Mouse (Mus musculus): ENCODE results near the gene Ier2. TPM values are rescaled to one million over a fixed set of nuclear protein-coding genes. Genes with fewer than 3 reads are reported as not detected.

The Ier2 gene
- total RNA-seq, 1 experiment, result 49.7 TPM

DNA sequence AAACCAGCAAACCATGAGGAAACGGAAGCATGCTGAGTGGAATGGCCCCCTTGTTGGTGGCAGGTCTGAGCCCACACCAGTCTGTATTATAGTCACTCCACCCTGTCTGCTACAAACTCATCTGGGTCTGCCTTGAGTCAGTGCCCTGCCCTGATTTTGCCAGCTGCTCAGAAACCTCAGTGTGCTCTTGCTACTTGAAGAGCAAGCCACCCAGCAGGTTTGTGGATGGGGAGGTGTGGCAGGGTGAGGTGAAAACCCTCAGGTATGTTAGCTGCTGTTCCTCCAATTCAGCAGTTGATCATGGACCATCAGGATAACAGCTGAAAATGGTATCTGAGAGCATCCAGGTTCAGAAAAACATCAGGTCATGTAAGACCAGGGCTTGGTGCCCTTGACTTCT is 5.4 kb upstream of the Ier2 start:
- Histone ChIP-seq H3K9me3 (ENCODE audit: control insufficient read depth, insufficient read depth, low read depth, low read length) (no peaks in the 10 kb centered on the region), H3K9ac (ENCODE audit: insufficient read depth, low read depth, low read length, poor library complexity, severe bottlenecking) (no peak overlapping the region), H3K4me1 (ENCODE audit: control insufficient read depth in 2 of 2, insufficient read depth in 2 of 2, low read length in 2 of 2, poor library complexity in 1 of 2) (peaks cover 5 to 13% of the 10 kb centered on the region in 2 experiments; a peak in 2 of 4 replicates), H3K27ac (ENCODE audit: insufficient read depth, low read depth, low read length, poor library complexity, severe bottlenecking) (no peak overlapping the region), H3K36me3 (ENCODE audit: control insufficient read depth, insufficient read depth, low read length, poor library complexity, severe bottlenecking) (peaks cover 22% of the 10 kb centered on the region), H3K4me3 (ENCODE audit: insufficient read depth in 1 of 2, low read depth in 1 of 2, low read length in 2 of 2, poor library complexity in 1 of 2, severe bottlenecking in 1 of 2) (no peak overlapping the region)
- in situ Hi-C loops (cut with MboI; ENCODE audit: low sequenced_read_pairs in 2 of 2, unreplicated experiment in 2 of 2), result no loop called here
- no peak for TF ChIP-seq ZNF384 (IDR thresholded peaks at IDR 0.05; ENCODE audit: low read depth, low read length)
- TF ChIP-seq CHD2 (IDR thresholded peaks at IDR 0.05; ENCODE audit: low read depth, low read length), result no peak
- no peak for DNase-seq (ENCODE audit: low read depth, low spot score)

DNA sequence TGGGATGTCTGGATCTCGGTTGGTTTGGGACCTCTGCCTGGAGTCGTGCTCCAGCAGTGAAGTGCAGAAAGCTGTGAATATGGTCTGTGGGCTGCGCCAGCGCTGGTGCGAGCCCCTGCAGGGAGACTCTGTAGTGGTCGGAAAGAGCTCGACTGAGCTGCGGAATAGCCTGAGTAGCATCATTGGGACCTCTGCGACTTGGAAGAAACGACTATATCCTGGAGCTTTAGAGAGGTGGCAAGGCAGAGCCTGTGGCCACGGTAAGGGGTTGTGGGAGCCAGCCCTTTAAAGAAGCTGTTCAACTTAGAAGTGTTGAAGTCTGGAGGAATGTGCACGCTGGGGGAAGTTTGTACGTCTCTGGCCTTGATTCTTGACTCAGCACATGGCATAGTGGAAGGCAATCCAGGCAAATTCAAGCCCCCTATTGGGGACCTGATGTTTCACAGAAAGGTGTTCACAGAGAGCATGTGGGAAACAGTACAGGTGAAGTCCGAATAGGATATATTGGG is 2.8 kb upstream of the Ier2 start:
- DNase-seq (ENCODE audit: low read depth, low spot score), result no peak
- peak overlapping the region; percentile 96 for H3K27ac ChIP-seq (ENCODE audit: insufficient read depth, low read depth, low read length, poor library complexity, severe bottlenecking)
- H3K4me1 ChIP-seq (ENCODE audit: control insufficient read depth in 2 of 2, insufficient read depth in 2 of 2, low read length in 2 of 2, poor library complexity in 1 of 2), result peaks cover 5 to 8% of the 10 kb centered on the region in 2 experiments; a peak in 2 of 4 replicates
- H3K36me3 ChIP-seq (ENCODE audit: control insufficient read depth, insufficient read depth, low read length, poor library complexity, severe bottlenecking), result peaks cover 15% of the 10 kb centered on the region
- H3K9ac ChIP-seq (ENCODE audit: insufficient read depth, low read depth, low read length, poor library complexity, severe bottlenecking), result peak overlapping the region; percentile 85
- in situ Hi-C loops (cut with MboI; ENCODE audit: low sequenced_read_pairs in 2 of 2, unreplicated experiment in 2 of 2), result no loop called here
- H3K4me3 ChIP-seq (ENCODE audit: insufficient read depth in 1 of 2, low read depth in 1 of 2, low read length in 2 of 2, poor library complexity in 1 of 2, severe bottlenecking in 1 of 2), result peak overlapping the region; percentile 76 to 77
- no peaks in the 10 kb centered on the region for H3K9me3 ChIP-seq (ENCODE audit: control insufficient read depth, insufficient read depth, low read depth, low read length)
- TF ChIP-seq ZC3H11A (IDR thresholded peaks at IDR 0.05; ENCODE audit: borderline replicate concordance, low read depth, low read length) (no peak), ZNF384 (IDR thresholded peaks at IDR 0.05; ENCODE audit: low read depth, low read length) (no peak), MAFK (IDR thresholded peaks at IDR 0.05; ENCODE audit: insufficient read depth, low read depth, low read length) (no peak), HCFC1 (IDR thresholded peaks at IDR 0.05; ENCODE audit: borderline replicate concordance, insufficient read depth, low read length) (no peak), CHD2 (IDR thresholded peaks at IDR 0.05; ENCODE audit: low read depth, low read length) (no peak)

DNA sequence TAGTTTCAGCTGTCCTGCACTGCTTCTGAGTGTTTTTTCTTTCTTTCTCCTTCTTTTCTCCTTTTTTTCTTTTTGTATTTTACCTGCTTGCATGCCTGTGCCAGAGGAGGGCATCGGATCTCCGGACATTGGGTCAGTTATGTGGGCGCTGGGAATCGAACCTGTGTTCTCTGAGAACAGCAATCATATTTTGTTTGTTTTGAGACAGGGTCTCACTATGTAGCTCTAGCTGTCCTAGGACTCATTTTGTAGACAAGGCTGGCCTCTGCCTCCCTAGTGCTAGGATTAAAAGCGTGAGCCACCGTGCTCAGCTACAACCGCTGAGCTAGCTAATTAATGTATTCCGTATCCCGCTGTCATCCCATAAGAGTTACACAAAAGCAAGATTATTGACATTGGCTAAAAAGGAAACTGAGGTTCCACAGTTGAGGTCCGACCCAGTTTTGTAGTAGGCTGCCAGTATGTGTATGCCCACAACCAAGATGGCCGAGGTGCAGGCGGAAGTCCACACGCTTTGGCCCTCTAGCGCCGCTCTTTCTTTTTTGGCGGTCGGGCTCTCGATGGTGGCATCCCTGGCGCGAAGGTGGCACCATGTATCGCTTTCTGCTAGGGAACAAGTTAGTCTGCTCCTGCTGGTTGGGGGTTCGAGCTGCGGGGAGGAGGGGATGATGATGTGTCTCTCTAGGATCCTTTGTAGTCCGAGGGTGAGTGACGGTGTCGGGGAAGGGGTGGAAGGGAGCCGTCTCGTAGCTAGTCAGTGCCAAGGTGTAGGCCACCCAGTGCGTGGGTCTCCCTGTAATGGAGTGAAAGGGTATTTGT is 2.1 kb upstream of the Ier2 start:
- TF ChIP-seq HCFC1 (IDR thresholded peaks at IDR 0.05; ENCODE audit: borderline replicate concordance, insufficient read depth, low read length) (peak; percentile 76), MAFK (IDR thresholded peaks at IDR 0.05; ENCODE audit: insufficient read depth, low read depth, low read length) (no peak)
- in situ Hi-C loops (cut with MboI; ENCODE audit: low sequenced_read_pairs in 2 of 2, unreplicated experiment in 2 of 2), result no loop called here
- Histone ChIP-seq H3K36me3 (ENCODE audit: control insufficient read depth, insufficient read depth, low read length, poor library complexity, severe bottlenecking) (peaks cover 11% of the 10 kb centered on the region), H3K9ac (ENCODE audit: insufficient read depth, low read depth, low read length, poor library complexity, severe bottlenecking) (peak overlapping the region; percentile 85), H3K4me1 (ENCODE audit: control insufficient read depth in 2 of 2, insufficient read depth in 2 of 2, low read length in 2 of 2, poor library complexity in 1 of 2) (peaks cover 3 to 5% of the 10 kb centered on the region in 2 experiments; a peak in 1 of 4 replicates), H3K9me3 (ENCODE audit: control insufficient read depth, insufficient read depth, low read depth, low read length) (no peaks in the 10 kb centered on the region), H3K4me3 (ENCODE audit: insufficient read depth in 1 of 2, low read depth in 1 of 2, low read length in 2 of 2, poor library complexity in 1 of 2, severe bottlenecking in 1 of 2) (peak overlapping the region; percentile 76 to 77), H3K27ac (ENCODE audit: insufficient read depth, low read depth, low read length, poor library complexity, severe bottlenecking) (peak overlapping the region; percentile 96)
- no peak for DNase-seq (ENCODE audit: low read depth, low spot score)

DNA sequence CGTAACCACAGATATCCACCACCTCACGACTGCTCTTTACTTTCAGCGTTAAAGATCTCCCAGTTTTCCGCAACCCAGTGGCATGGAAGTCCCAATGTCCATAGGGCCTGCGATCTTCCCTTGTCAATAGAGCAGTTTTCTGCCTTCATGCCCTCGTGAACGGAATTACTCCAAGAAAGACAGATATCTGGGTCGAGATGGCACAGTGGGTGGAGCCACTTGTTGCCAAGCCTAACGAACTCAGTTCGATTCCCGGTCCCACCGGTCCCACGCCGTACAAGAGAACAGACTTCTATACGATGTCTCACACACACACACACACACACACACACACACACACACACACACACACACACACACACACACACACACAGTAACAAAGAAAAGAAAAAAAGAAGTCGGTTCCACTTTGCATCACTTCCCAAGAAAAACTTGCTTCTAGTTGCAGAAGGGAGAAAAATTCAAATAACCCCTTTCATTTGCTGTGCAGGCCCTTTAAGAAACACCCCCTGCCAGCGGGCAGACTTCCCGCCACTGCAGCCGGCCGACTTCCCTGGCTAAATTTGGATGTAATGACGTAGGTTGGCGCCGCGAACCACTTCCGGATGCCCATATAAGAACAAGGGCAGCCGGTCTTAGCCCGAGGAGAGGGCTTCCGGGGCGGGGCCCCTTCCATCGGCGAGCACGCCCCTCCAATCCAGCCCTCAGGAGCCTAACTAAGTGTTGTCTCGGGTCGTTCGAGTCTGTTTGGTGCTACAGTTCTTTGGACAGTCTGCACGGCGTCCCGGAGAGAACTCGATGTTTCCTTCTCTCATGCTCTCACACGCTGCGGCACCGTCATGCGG is 1.1 kb upstream of the Ier2 start:
- Histone ChIP-seq H3K9ac (ENCODE audit: insufficient read depth, low read depth, low read length, poor library complexity, severe bottlenecking) (peak overlapping the region; percentile 85), H3K4me1 (ENCODE audit: control insufficient read depth in 2 of 2, insufficient read depth in 2 of 2, low read length in 2 of 2, poor library complexity in 1 of 2) (peaks cover 5 to 6% of the 10 kb centered on the region in 2 experiments; a peak in 2 of 4 replicates), H3K36me3 (ENCODE audit: control insufficient read depth, insufficient read depth, low read length, poor library complexity, severe bottlenecking) (peaks cover 11% of the 10 kb centered on the region), H3K4me3 (ENCODE audit: insufficient read depth in 1 of 2, low read depth in 1 of 2, low read length in 2 of 2, poor library complexity in 1 of 2, severe bottlenecking in 1 of 2) (peak overlapping the region; percentile 76 to 89), H3K27ac (ENCODE audit: insufficient read depth, low read depth, low read length, poor library complexity, severe bottlenecking) (peak overlapping the region; percentile 96), H3K9me3 (ENCODE audit: control insufficient read depth, insufficient read depth, low read depth, low read length) (no peaks in the 10 kb centered on the region)
- no peak for DNase-seq (ENCODE audit: low read depth, low spot score)
- peak; percentile 71; the same call in 1 of the 2 replicates for TF ChIP-seq HCFC1 (IDR thresholded peaks at IDR 0.05; ENCODE audit: borderline replicate concordance, insufficient read depth, low read length)
- no peak for TF ChIP-seq ZNF384 (IDR thresholded peaks at IDR 0.05; ENCODE audit: low read depth, low read length)
- no peak for TF ChIP-seq ZC3H11A (IDR thresholded peaks at IDR 0.05; ENCODE audit: borderline replicate concordance, low read depth, low read length)
- TF ChIP-seq MAFK (IDR thresholded peaks at IDR 0.05; ENCODE audit: insufficient read depth, low read depth, low read length), result no peak
- no peak for TF ChIP-seq CHD2 (IDR thresholded peaks at IDR 0.05; ENCODE audit: low read depth, low read length)
- in situ Hi-C loops (cut with MboI; ENCODE audit: low sequenced_read_pairs in 2 of 2, unreplicated experiment in 2 of 2), result no loop called here

Data from ES-E14 (cell line).